Mouse (Mus musculus): ENCODE measurements around the gene Ccdc63.
A peak's percentile ranks its signal among the peaks of the same experiment; 100 is the strongest.

The Ccdc63 gene

GRCm38 (mm10) chr5:122085291-122085690 lies 55.3 kb downstream of the Ccdc63 start:
- no peak for DNase-seq (ENCODE audit: low spot score in 2 of 2)

GRCm38 (mm10) chr5:122084470-122084869 lies 56.2 kb downstream of the Ccdc63 start:
- DNase-seq (ENCODE audit: low spot score in 2 of 2) = no peak

- no peak for DNase-seq (ENCODE audit: low spot score in 2 of 2)
Measured at GRCm38 (mm10) chr5:122083282-122083681, 57.3 kb downstream of the Ccdc63 start.

- no peak for DNase-seq (ENCODE audit: low spot score in 2 of 2)
Measured at GRCm38 (mm10) chr5:122081471-122081870, 59.2 kb downstream of the Ccdc63 start.

GRCm38 (mm10) chr5:122080930-122081329 lies 59.7 kb downstream of the Ccdc63 start:
- DNase-seq (ENCODE audit: low spot score in 2 of 2) = peak; percentile 61 to 92

GRCm38 (mm10) chr5:122079796-122080195 lies 60.8 kb downstream of the Ccdc63 start:
- peak in 1 of 2 experiments; percentile 53 for DNase-seq (ENCODE audit: low spot score in 2 of 2)

- DNase-seq (ENCODE audit: low spot score in 2 of 2) = no peak
Measured at GRCm38 (mm10) chr5:122077244-122077643, 63.4 kb downstream of the Ccdc63 start.

- no peak for DNase-seq (ENCODE audit: low spot score in 2 of 2)
Measured at GRCm38 (mm10) chr5:122075736-122076135, 64.9 kb downstream of the Ccdc63 start.

- DNase-seq (ENCODE audit: low spot score in 2 of 2) = no peak
Measured at GRCm38 (mm10) chr5:122071997-122072396, 68.6 kb downstream of the Ccdc63 start.

GRCm38 (mm10) chr5:122070963-122071800 lies 69.4 kb downstream of the Ccdc63 start:
- DNase-seq (ENCODE audit: low spot score in 2 of 2) = no peak

GRCm38 (mm10) chr5:122068563-122068962 lies 72.1 kb downstream of the Ccdc63 start:
- no peak for DNase-seq (ENCODE audit: low spot score in 2 of 2)

GRCm38 (mm10) chr5:122063204-122063933 lies 77.3 kb downstream of the Ccdc63 start:
- no peak for DNase-seq (ENCODE audit: low spot score in 2 of 2)

- DNase-seq (ENCODE audit: low spot score in 2 of 2) = no peak
Measured at GRCm38 (mm10) chr5:122062479-122062878, 78.1 kb downstream of the Ccdc63 start.

GRCm38 (mm10) chr5:122060767-122061333 lies 79.8 kb downstream of the Ccdc63 start:
- DNase-seq (ENCODE audit: low spot score in 2 of 2) = no peak

- peak; percentile 60 to 77 for DNase-seq (ENCODE audit: low spot score in 2 of 2)
Measured at GRCm38 (mm10) chr5:122059060-122060017, 81.3 kb downstream of the Ccdc63 start.
